Mouse (Mus musculus) liver, adult 2 months (tissue): ENCODE measurements around the gene Peli1. TPM values are rescaled to one million over a fixed set of nuclear protein-coding genes. Genes with fewer than 3 reads are reported as not detected.

Source experiments
- DNase-seq: peaks from one replicate; pipeline ENCODE4 v3.0.0-alpha.2; 2011; ENCODE audit warnings: low read depth, low spot score; ENCODE audit errors: extremely low read depth
- H3K27ac ChIP-seq: fragments of 200-500 bp; replicated peaks from 2 replicates; pipeline ENCODE4 v1.5.1; 2012; ENCODE audit warnings: low read depth, mild to moderate bottlenecking, control low read depth, inconsistent platforms, low read length; ENCODE audit not compliant: insufficient read depth
- H3K27me3 ChIP-seq: fragments of 200-500 bp; 2 replicates; pipeline ENCODE4 v1.6.1; 2012; ENCODE audit warnings: mild to moderate bottlenecking, moderate library complexity, low read length, inconsistent platforms; ENCODE audit not compliant: control insufficient read depth, insufficient read depth
- H3K36me3 ChIP-seq: fragments of 200-500 bp; 2 replicates; pipeline ENCODE4 v1.6.1; 2012; ENCODE audit warnings: low read length, inconsistent platforms; ENCODE audit not compliant: control insufficient read depth, insufficient read depth
- H3K4me1 ChIP-seq: fragments of 200-500 bp; 2 replicates; pipeline ENCODE4 v1.6.1; 2011; ENCODE audit warnings: low read length; ENCODE audit not compliant: control insufficient read depth, insufficient read depth
- H3K4me3 ChIP-seq: fragments of 200-500 bp; 2 replicates; pipeline ENCODE4 v1.5.1; 2011; ENCODE audit warnings: low read depth, mild to moderate bottlenecking, control low read depth, low read length, moderate library complexity; ENCODE audit not compliant: insufficient read depth
- H3K79me2 ChIP-seq: fragments of 200-500 bp; 2 replicates; pipeline ENCODE4 v1.6.1; 2012; ENCODE audit warnings: inconsistent platforms, mild to moderate bottlenecking, low read length, moderate library complexity; ENCODE audit not compliant: control insufficient read depth, insufficient read depth
- H3K9ac ChIP-seq: fragments of 200-500 bp; 2 replicates; pipeline ENCODE4 v1.6.1; 2012; ENCODE audit warnings: low read depth, mild to moderate bottlenecking, control low read depth, inconsistent platforms, low read length
- CTCF ChIP-seq: fragments of 200-500 bp; IDR thresholded peaks from 2 replicates; pipeline ENCODE4 v1.5.1; 2011; ENCODE audit warnings: low read depth, low read length, control low read depth
- POLR2A ChIP-seq: fragments of 200-500 bp; IDR thresholded peaks from 2 replicates; pipeline ENCODE4 v1.6.1; 2011; ENCODE audit warnings: low read length, control low read depth; ENCODE audit not compliant: insufficient read depth; ENCODE audit errors: extremely low read depth
- WGBS: fragments of 180-500 bp; shearing (Covaris S2); methylation state at CpG from one replicate; pipeline ENCODE4 v1.1.7; 2018; 5-methylcytosine and 5-hydroxymethylcytosine counted together
- polyA plus RNA-seq: library from polyadenylated mRNA; depleted of rRNA; stranded (reverse); fragments of >200 nt; gene quantifications from 2 replicates; pipeline ENCODE4 v1.2.3, GENCODE M21; 2012
- total RNA-seq: library from RNA; depleted of rRNA; stranded (reverse); fragments of >200 nt; gene quantifications from 2 replicates; pipeline ENCODE4 v1.2.3, GENCODE M21; 2014

Peli1 gene
- total and polyA plus RNA-seq, 2 experiments, result 7.5 to 15.4 TPM

DNA sequence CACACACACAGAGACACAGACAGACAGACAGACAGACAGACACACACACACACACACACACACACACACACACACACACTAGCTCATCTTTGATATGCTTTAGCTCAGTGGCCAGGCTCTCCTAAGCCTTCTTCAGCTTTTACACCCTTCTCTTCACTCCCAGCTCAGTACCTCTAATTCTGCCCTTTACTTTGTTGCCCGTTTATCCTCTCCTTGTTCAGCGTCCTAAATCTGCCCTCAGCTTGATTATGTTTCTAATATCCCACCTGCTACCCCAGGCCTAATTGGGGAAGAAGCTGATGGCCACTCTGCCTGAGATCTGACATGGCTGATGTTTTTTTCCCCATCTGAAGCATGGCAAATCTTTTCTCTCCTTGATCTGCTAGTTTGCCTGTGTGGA lies 2.7 kb upstream of the Peli1 start:
- TF ChIP-seq CTCF (no peak), POLR2A (no peak)
- no peak overlapping the region for H3K27ac ChIP-seq
- H3K36me3 ChIP-seq, result no peaks in the 10 kb centered on the region
- H3K79me2 ChIP-seq, result peaks cover 5% of the 10 kb centered on the region; the same call in 1 of the 2 replicates
- no peaks in the 10 kb centered on the region for H3K27me3 ChIP-seq
- H3K4me1 ChIP-seq, result peaks cover 4% of the 10 kb centered on the region; the same call in 1 of the 2 replicates
- H3K4me3 ChIP-seq, result no peak overlapping the region
- H3K9ac ChIP-seq, result no peak overlapping the region
- WGBS, result 67% methylated on average over 2 of the region's 2 CpGs
- no peak for DNase-seq

DNA sequence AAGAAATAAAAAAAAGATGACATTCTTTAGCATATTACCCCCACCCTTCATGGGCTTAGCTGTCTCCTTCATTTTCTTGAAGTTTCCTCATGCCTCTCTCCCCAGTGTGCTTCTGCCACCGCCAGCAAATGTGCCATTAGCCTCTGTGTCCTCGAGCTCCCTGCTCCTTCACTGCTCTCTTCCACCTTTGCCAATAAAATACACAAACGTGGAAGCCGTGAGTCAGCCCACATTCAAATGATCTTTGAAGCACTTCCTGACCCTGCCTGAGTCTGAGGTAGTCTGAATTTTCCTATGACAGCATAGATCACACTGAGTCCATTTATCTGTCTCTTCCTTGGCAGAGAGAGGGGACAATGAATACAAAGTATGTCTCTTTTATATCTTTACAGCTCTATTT lies 1.5 kb upstream of the Peli1 start:
- 32% methylated on average over 4 of the region's 4 CpGs for WGBS
- peaks cover 8% of the 10 kb centered on the region; the same call in 1 of the 2 replicates for H3K79me2 ChIP-seq
- peaks cover 6% of the 10 kb centered on the region; the same call in 1 of the 2 replicates for H3K4me1 ChIP-seq
- no peak overlapping the region for H3K27ac ChIP-seq
- no peak overlapping the region for H3K4me3 ChIP-seq
- no peaks in the 10 kb centered on the region for H3K27me3 ChIP-seq
- H3K36me3 ChIP-seq, result no peaks in the 10 kb centered on the region
- DNase-seq, result no peak
- no peak overlapping the region for H3K9ac ChIP-seq
- no peak for TF ChIP-seq CTCF
- no peak for TF ChIP-seq POLR2A

DNA sequence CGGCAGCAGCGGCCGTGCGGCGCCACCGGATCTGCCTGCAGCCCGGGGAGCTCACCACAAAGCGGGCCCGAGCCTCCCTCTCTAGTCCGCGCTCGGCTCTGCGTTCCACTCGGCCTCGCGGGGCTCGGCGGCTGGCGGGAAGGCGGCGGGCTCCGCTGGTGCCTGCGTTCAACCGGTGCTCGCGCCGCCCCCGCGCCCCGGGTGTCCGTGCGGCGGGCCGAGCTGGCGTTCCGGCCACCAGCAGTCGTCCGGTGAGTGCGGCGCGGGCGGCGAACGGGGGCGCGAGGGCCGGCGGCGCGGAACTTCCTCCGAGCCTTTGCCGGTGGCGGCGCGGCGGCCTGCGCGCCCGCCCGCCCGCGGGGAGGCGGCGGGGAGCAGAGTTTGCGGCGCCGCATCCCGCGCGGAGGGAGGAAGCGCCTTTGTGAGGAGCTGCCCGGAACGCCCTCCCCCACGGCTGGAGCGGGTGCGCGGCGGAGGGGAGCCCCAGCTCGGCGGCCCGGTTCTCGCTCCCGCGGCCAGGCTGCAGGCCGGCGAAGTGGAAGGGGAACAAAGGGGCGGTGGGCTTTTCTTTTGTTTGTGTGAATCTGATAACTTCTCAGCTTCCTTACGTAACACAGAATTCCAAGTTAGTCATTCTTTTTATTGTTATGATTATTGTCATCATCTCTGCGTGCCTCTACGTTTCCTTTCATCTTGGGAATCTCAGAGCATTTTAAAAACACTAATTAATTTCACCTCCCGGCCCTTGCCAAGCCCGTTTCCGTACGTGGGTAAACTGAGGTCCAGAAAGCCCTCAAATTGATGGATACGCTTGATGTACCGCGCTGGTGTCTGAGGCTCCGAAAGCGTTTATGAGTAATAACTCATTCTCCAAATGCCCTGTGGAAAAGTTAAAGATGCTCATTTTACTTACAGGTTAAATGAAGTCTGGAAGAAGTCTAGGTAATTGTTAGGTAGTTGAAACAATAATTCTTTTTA lies 626 bp downstream of the Peli1 start:
- Histone ChIP-seq H3K36me3 (no peaks in the 10 kb centered on the region), H3K4me3 (peak overlapping the region; percentile 91), H3K27ac (peak overlapping the region; percentile 87), H3K27me3 (no peaks in the 10 kb centered on the region), H3K4me1 (peaks cover 6% of the 10 kb centered on the region; the same call in 1 of the 2 replicates), H3K79me2 (peaks cover 18% of the 10 kb centered on the region; the same call in 1 of the 2 replicates), H3K9ac (peak overlapping the region; percentile 98)
- WGBS, result 2% methylated on average over 98 of the region's 99 CpGs
- DNase-seq, result no peak
- TF ChIP-seq CTCF (no peak), POLR2A (no peak)

- no peak overlapping the region for H3K9ac ChIP-seq
- H3K27ac ChIP-seq, result no peak overlapping the region
- H3K4me3 ChIP-seq, result peak overlapping the region; percentile 55; the same call in 1 of the 2 replicates
- peaks cover 6% of the 10 kb centered on the region; the same call in 1 of the 2 replicates for H3K4me1 ChIP-seq
- no peaks in the 10 kb centered on the region for H3K27me3 ChIP-seq
- 13% methylated on average over 7 of the region's 7 CpGs for WGBS
- H3K79me2 ChIP-seq, result peaks cover 21% of the 10 kb centered on the region; the same call in 1 of the 2 replicates
- TF ChIP-seq CTCF, result no peak
- TF ChIP-seq POLR2A, result no peak
- no peak for DNase-seq
- no peaks in the 10 kb centered on the region for H3K36me3 ChIP-seq
Observed at GRCm38 (mm10) chr11:21092621-21093020, 1.5 kb downstream of the Peli1 start.

DNA sequence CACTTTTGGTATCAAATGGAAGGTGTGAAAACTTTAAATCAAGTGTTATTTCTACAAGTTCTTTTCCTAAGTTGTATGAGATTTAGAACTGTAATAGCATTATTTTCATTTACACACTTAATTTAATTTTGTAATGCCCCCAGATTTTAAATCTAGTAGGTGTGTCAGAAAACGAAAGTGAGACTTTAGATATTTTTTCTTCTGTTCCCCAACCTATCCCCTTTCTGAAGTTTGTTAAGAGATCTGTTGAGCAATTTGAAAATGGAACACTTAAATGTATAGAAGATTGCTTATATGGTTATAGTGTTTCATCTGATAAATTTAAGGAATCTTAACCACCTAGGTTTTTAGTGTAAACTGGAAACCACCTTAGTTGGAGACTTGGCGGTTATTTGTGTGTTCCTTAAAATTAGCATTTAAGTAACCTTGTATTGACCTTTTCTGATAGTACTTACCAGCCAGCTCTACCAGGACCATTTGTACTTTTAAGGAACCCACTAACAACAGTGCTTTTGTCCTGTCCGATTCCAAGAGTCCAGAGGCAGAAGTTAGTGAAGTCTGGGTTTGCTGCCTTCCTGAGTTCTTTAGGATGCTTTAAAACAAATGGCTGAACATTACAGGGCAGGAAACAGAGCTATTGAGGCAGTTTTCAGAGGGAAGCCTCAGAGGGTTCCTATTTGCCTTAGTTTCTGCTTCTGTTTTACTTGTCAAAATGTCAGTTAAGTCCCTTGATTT lies 2.2 kb downstream of the Peli1 start:
- peaks cover 6% of the 10 kb centered on the region; the same call in 1 of the 2 replicates for H3K4me1 ChIP-seq
- 55% methylated on average over 3 of the region's 3 CpGs for WGBS
- TF ChIP-seq POLR2A (no peak), CTCF (no peak)
- H3K27ac ChIP-seq, result no peak overlapping the region
- DNase-seq, result no peak
- H3K27me3 ChIP-seq, result no peaks in the 10 kb centered on the region
- no peaks in the 10 kb centered on the region for H3K36me3 ChIP-seq
- H3K4me3 ChIP-seq, result peak overlapping the region; percentile 29; the same call in 1 of the 2 replicates
- H3K9ac ChIP-seq, result no peak overlapping the region
- peaks cover 26% of the 10 kb centered on the region for H3K79me2 ChIP-seq

DNA sequence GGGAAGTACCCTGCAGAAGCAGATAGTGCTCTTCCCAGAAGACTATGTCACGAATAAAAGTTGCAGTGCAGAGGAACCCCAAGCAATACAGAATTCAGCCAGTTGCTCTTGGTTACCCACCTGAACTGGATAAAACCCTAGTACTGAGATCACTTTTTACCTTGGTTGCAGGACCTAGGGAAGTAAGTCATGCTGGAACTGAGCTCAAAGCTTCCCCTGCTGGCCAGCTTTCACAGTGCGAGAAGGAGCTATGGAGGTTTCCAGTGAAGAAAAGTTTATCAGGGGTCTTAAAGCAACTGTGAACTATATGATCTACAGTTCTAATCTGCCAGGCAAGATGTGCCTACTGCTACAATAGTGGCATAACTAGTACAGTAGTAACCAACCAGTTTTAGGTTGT lies 5.5 kb downstream of the Peli1 start:
- Histone ChIP-seq H3K9ac (no peak overlapping the region), H3K27me3 (no peaks in the 10 kb centered on the region), H3K79me2 (peaks cover 36% of the 10 kb centered on the region), H3K36me3 (no peaks in the 10 kb centered on the region), H3K4me1 (peaks cover 9% of the 10 kb centered on the region), H3K27ac (no peak overlapping the region), H3K4me3 (no peak overlapping the region)
- WGBS, result 92% methylated on average over 2 of the region's 2 CpGs
- TF ChIP-seq POLR2A (no peak), CTCF (peak; percentile 25; the same call in 1 of the 2 replicates)
- no peak for DNase-seq
